Mouse (Mus musculus): ENCODE results near the gene Iqcg. TPM values are rescaled to one million over a fixed set of nuclear protein-coding genes. Genes with fewer than 3 reads are reported as not detected.

The Iqcg gene
- 4.3 and 4.5 TPM in 2 replicates for polyA plus RNA-seq (2016; fragmentation: Nextera tagmentation; extraction: Ambion mirVana)

GRCm38 (mm10) chr16:33056095-33056785, at the start of gene Iqcg, which contains the start of gene Rpl35a:
TSS of gene Iqcg (minus strand) at chr16:33056218.
TSS of gene Rpl35a (plus strand) at chr16:33056453.
- Histone ChIP-seq H3K36me3 (replicated peaks) (peaks cover 31% of the 10 kb centered on the region), H3K27me3 (no peaks in the 10 kb centered on the region), H3K27ac (peak within 1 kb of the TSS; percentile 92), H3K4me1 (peaks cover 15% of the 10 kb centered on the region), H3K4me3 (replicated peaks) (peak within 1 kb of the TSS; percentile 93), H3K4me2 (peak within 1 kb of the TSS; percentile 73), H3K9ac (peak within 1 kb of the TSS; percentile 96), H3K9me3 (no peaks in the 10 kb centered on the region)
- under 1% methylated on average over 47 of the region's 47 CpGs for WGBS
- peak; percentile 94 for ATAC-seq (ENCODE audit: low FRiP score)

GRCm38 (mm10) chr16:33085666-33086065, 29.6 kb upstream of the Iqcg start:
- H3K9ac ChIP-seq: no peak overlapping the region
- H3K27me3 ChIP-seq: no peaks in the 10 kb centered on the region
- H3K27ac ChIP-seq: no peak overlapping the region
- H3K4me3 ChIP-seq (replicated peaks): no peak overlapping the region
- H3K36me3 ChIP-seq (replicated peaks): peaks cover 33% of the 10 kb centered on the region
- ATAC-seq (ENCODE audit: low FRiP score): no peak
- WGBS: 85% methylated on average over 8 of the region's 8 CpGs
- no peak overlapping the region for H3K4me2 ChIP-seq
- H3K9me3 ChIP-seq: no peaks in the 10 kb centered on the region
- H3K4me1 ChIP-seq: no peaks in the 10 kb centered on the region

- Histone ChIP-seq H3K4me1 (no peaks in the 10 kb centered on the region), H3K27me3 (no peaks in the 10 kb centered on the region), H3K27ac (no peak overlapping the region), H3K4me3 (replicated peaks) (no peak overlapping the region), H3K9ac (no peak overlapping the region), H3K9me3 (no peaks in the 10 kb centered on the region), H3K36me3 (replicated peaks) (peaks cover 24% of the 10 kb centered on the region), H3K4me2 (no peak overlapping the region)
- 88% methylated on average over 2 of the region's 2 CpGs for WGBS
- ATAC-seq (ENCODE audit: low FRiP score): no peak
Measured at GRCm38 (mm10) chr16:33083996-33084395, 28.0 kb upstream of the Iqcg start.

- 84% methylated on average over 6 of the region's 6 CpGs for WGBS
- Histone ChIP-seq H3K36me3 (replicated peaks) (peaks cover 28% of the 10 kb centered on the region), H3K4me2 (no peak overlapping the region)
Measured at GRCm38 (mm10) chr16:33082951-33083350, 26.9 kb upstream of the Iqcg start.

GRCm38 (mm10) chr16:33080063-33080462, 24.0 kb upstream of the Iqcg start:
- H3K27me3 ChIP-seq: no peaks in the 10 kb centered on the region
- 93% methylated on average over 7 of the region's 7 CpGs for WGBS
- H3K36me3 ChIP-seq (replicated peaks): peaks cover 39% of the 10 kb centered on the region
- no peaks in the 10 kb centered on the region for H3K4me1 ChIP-seq
- H3K9me3 ChIP-seq: no peaks in the 10 kb centered on the region
- no peak for ATAC-seq (ENCODE audit: low FRiP score)
- no peak overlapping the region for H3K27ac ChIP-seq
- no peak overlapping the region for H3K4me3 ChIP-seq (replicated peaks)
- H3K4me2 ChIP-seq: no peak overlapping the region
- H3K9ac ChIP-seq: no peak overlapping the region

More at GRCm38 (mm10) chr16:33082951-33083350, 26.9 kb upstream of the Iqcg start:
- Histone ChIP-seq H3K27ac (no peak overlapping the region), H3K27me3 (no peaks in the 10 kb centered on the region), H3K4me3 (replicated peaks) (no peak overlapping the region), H3K9me3 (no peaks in the 10 kb centered on the region), H3K9ac (no peak overlapping the region), H3K4me1 (no peaks in the 10 kb centered on the region)
- no peak for ATAC-seq (ENCODE audit: low FRiP score)

GRCm38 (mm10) chr16:33077069-33077627, 21.1 kb upstream of the Iqcg start:
- peaks cover 42% of the 10 kb centered on the region for H3K36me3 ChIP-seq (replicated peaks)

GRCm38 (mm10) chr16:33076078-33076477, 20.1 kb upstream of the Iqcg start:
- Histone ChIP-seq H3K9ac (no peak overlapping the region), H3K4me2 (no peak overlapping the region), H3K4me1 (no peaks in the 10 kb centered on the region), H3K27me3 (no peaks in the 10 kb centered on the region), H3K9me3 (no peaks in the 10 kb centered on the region), H3K36me3 (replicated peaks) (peaks cover 41% of the 10 kb centered on the region), H3K27ac (no peak overlapping the region), H3K4me3 (replicated peaks) (no peak overlapping the region)
- ATAC-seq (ENCODE audit: low FRiP score): no peak
- WGBS: 84% methylated on average over 6 of the region's 6 CpGs

More at GRCm38 (mm10) chr16:33077069-33077627, 21.1 kb upstream of the Iqcg start:
- Histone ChIP-seq H3K27ac (no peak overlapping the region), H3K9ac (no peak overlapping the region), H3K4me3 (replicated peaks) (no peak overlapping the region), H3K4me1 (no peaks in the 10 kb centered on the region), H3K9me3 (no peaks in the 10 kb centered on the region), H3K4me2 (no peak overlapping the region), H3K27me3 (no peaks in the 10 kb centered on the region)
- ATAC-seq (ENCODE audit: low FRiP score): no peak
- WGBS: 93% methylated on average over 5 of the region's 5 CpGs

- 93% methylated on average over 5 of the region's 5 CpGs for WGBS
- Histone ChIP-seq H3K27ac (no peak overlapping the region), H3K9me3 (no peaks in the 10 kb centered on the region), H3K4me3 (replicated peaks) (no peak overlapping the region), H3K27me3 (no peaks in the 10 kb centered on the region), H3K4me1 (no peaks in the 10 kb centered on the region), H3K9ac (no peak overlapping the region), H3K36me3 (replicated peaks) (peaks cover 49% of the 10 kb centered on the region), H3K4me2 (no peak overlapping the region)
- ATAC-seq (ENCODE audit: low FRiP score): no peak
Measured at GRCm38 (mm10) chr16:33074967-33075366, 18.9 kb upstream of the Iqcg start.

GRCm38 (mm10) chr16:33072871-33073557, 17.0 kb upstream of the Iqcg start:
- Histone ChIP-seq H3K27ac (no peak overlapping the region), H3K4me2 (no peak overlapping the region), H3K9me3 (no peaks in the 10 kb centered on the region), H3K9ac (no peak overlapping the region), H3K4me3 (replicated peaks) (no peak overlapping the region), H3K27me3 (no peaks in the 10 kb centered on the region), H3K4me1 (no peaks in the 10 kb centered on the region), H3K36me3 (replicated peaks) (peaks cover 56% of the 10 kb centered on the region)
- 87% methylated on average over 6 of the region's 6 CpGs for WGBS
- ATAC-seq (ENCODE audit: low FRiP score): no peak

- ATAC-seq (ENCODE audit: low FRiP score): no peak
- Histone ChIP-seq H3K36me3 (replicated peaks) (peaks cover 65% of the 10 kb centered on the region), H3K9me3 (no peaks in the 10 kb centered on the region), H3K4me1 (no peaks in the 10 kb centered on the region), H3K27me3 (no peaks in the 10 kb centered on the region), H3K9ac (no peak overlapping the region), H3K27ac (no peak overlapping the region), H3K4me2 (no peak overlapping the region), H3K4me3 (replicated peaks) (no peak overlapping the region)
Measured at GRCm38 (mm10) chr16:33070928-33071327, 14.9 kb upstream of the Iqcg start.

- peaks cover 41% of the 10 kb centered on the region for H3K36me3 ChIP-seq (replicated peaks)
- no peak overlapping the region for H3K4me3 ChIP-seq (replicated peaks)
- H3K9me3 ChIP-seq: no peaks in the 10 kb centered on the region
- H3K4me2 ChIP-seq: no peak overlapping the region
- 72% methylated on average over 9 of the region's 9 CpGs for WGBS
- ATAC-seq (ENCODE audit: low FRiP score): no peak
- H3K9ac ChIP-seq: no peak overlapping the region
- peaks cover 25% of the 10 kb centered on the region for H3K4me1 ChIP-seq
- H3K27ac ChIP-seq: no peak overlapping the region
- no peaks in the 10 kb centered on the region for H3K27me3 ChIP-seq
Measured at GRCm38 (mm10) chr16:33064636-33065035, 8.6 kb upstream of the Iqcg start.

- peaks cover 45% of the 10 kb centered on the region for H3K36me3 ChIP-seq (replicated peaks)
- H3K27ac ChIP-seq: peak overlapping the region; percentile 87; the same call in 1 of the 2 replicates
- WGBS: 16% methylated on average over 7 of the region's 7 CpGs
Measured at GRCm38 (mm10) chr16:33063267-33063666, 7.2 kb upstream of the Iqcg start.

More at GRCm38 (mm10) chr16:33063267-33063666, 7.2 kb upstream of the Iqcg start:
- Histone ChIP-seq H3K4me1 (peaks cover 27% of the 10 kb centered on the region), H3K4me3 (replicated peaks) (peak overlapping the region; percentile 87), H3K27me3 (no peaks in the 10 kb centered on the region), H3K4me2 (peak overlapping the region; percentile 83), H3K9ac (peak overlapping the region; percentile 75), H3K9me3 (no peaks in the 10 kb centered on the region)
- no peak for ATAC-seq (ENCODE audit: low FRiP score)
